In the genomic region with DNA sequence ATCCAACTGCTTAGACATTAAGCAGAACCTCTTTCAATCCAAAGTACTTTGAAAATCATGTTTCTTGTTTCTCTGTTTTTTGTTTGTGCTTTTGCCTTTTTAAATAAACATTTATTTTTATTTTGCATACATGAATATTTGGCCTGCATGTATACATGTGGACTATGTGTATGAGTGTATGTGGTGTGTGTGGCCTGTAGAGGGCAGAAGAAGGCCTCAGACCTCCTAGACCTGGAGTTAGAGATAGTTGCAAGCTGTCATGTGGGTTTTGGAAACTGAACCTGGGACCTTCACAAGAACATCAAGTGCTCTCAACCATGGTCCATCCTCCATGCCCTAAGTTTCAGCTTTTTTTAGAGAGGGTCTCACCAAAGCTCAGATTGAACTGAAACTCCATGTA, we compare ENCODE assay signal across 13 mouse cellular contexts. TPM values are rescaled to one million over a fixed set of nuclear protein-coding genes. Genes with fewer than 3 reads are reported as not detected.
A peak's percentile ranks its signal among the peaks of the same experiment; 100 is the strongest.
DNase-seq lines count a peak whose midpoint lies in the region; ATAC-seq and TF ChIP-seq lines count a peak whose summit lies in the region.
"Had no signal": no experiment of that assay in that cellular context is flagged by ENCODE, and none has a peak within 500 bp of the region (broad histone marks: within the 10 kb centered on the region; RNA-seq: fewer than 3 reads in every experiment).

No protein-coding gene starts in this region.

- TF ChIP-seq CTCF in liver, adult 2 months (IDR thresholded peaks at IDR 0.05; ENCODE audit: low read depth, low read length): peak; percentile 25; the same call in 1 of the 2 replicates

- H3K79me2 ChIP-seq in liver, adult 2 months (ENCODE audit: control insufficient read depth, insufficient read depth, low read length): no peaks in the 10 kb centered on the region

- no peaks in the 10 kb centered on the region for H3K9me3 ChIP-seq in liver, embryonic 12.5 days (replicated peaks)
- H3K9me3 ChIP-seq: heart, embryonic 10.5 days; hindbrain, embryonic 12.5 days; limb, embryonic 10.5 days had no signal

- no peak overlapping the region for H3K4me2 ChIP-seq in liver, embryonic 12.5 days
- H3K4me2 ChIP-seq: hindbrain, embryonic 12.5 days had no signal

- no peaks in the 10 kb centered on the region for H3K36me3 ChIP-seq in liver, adult 2 months (ENCODE audit: control insufficient read depth, insufficient read depth, low read length)
- peaks cover 71% of the 10 kb centered on the region for H3K36me3 ChIP-seq in liver, embryonic 12.5 days

- H3K4me1 ChIP-seq in liver, adult 2 months (ENCODE audit: control insufficient read depth, insufficient read depth, low read length): peaks cover 2% of the 10 kb centered on the region; the same call in 1 of the 2 replicates
- peaks cover 8% of the 10 kb centered on the region for H3K4me1 ChIP-seq in liver, embryonic 12.5 days
- H3K4me1 ChIP-seq: heart, embryonic 10.5 days; limb, embryonic 10.5 days had no signal

- H3K4me3 ChIP-seq in liver, adult 2 months (ENCODE audit: insufficient read depth, low read depth, low read length): no peak overlapping the region
- H3K4me3 ChIP-seq in liver, embryonic 12.5 days: no peak overlapping the region
- H3K4me3 ChIP-seq: heart, embryonic 10.5 days; hindbrain, embryonic 12.5 days; limb, embryonic 10.5 days had no signal

- no peak overlapping the region for H3K9ac ChIP-seq in liver, adult 2 months (ENCODE audit: low read depth, low read length)
- no peak overlapping the region for H3K9ac ChIP-seq in liver, embryonic 12.5 days
- H3K9ac ChIP-seq: hindbrain, embryonic 12.5 days had no signal

- TF ChIP-seq POLR2A in liver, adult 2 months (IDR thresholded peaks at IDR 0.05; ENCODE audit: extremely low read depth, insufficient read depth, low read length): no peak

- no peak for ATAC-seq in liver, embryonic 12.5 days
- peak; percentile 70 for ATAC-seq in megakaryocyte progenitor cell, adult 5-6 weeks (replicated peaks; ENCODE audit: poor library complexity)

- no peaks in the 10 kb centered on the region for H3K27me3 ChIP-seq in liver, adult 2 months (ENCODE audit: control insufficient read depth, insufficient read depth, low read length)
- no peaks in the 10 kb centered on the region for H3K27me3 ChIP-seq in liver, embryonic 12.5 days (replicated peaks)
- H3K27me3 ChIP-seq: hindbrain, embryonic 12.5 days had no signal

- DNase-seq in liver, adult 2 months (ENCODE audit: extremely low read depth, low read depth, low spot score): peak; percentile 47
- peak; percentile 22 for DNase-seq in CD4-positive helper T cell, adult 2 months (ENCODE audit: low read depth, low spot score)
- peak; percentile 8 for DNase-seq in NIH3T3 (ENCODE audit: low read depth)
- DNase-seq in urinary bladder, postnatal 36 days (ENCODE audit: low spot score in 2 of 2): no peak
- no peak for DNase-seq in layer of hippocampus, postnatal 14 days (ENCODE audit: low spot score in 2 of 2)
- DNase-seq: cerebellum, adult 9-10 months; lung, postnatal 4 days; spleen, adult 18-20 months had no signal

- no peak overlapping the region for H3K27ac ChIP-seq in liver, adult 2 months (replicated peaks; ENCODE audit: insufficient read depth, low read depth, low read length)
- no peak overlapping the region for H3K27ac ChIP-seq in liver, embryonic 12.5 days
- H3K27ac ChIP-seq: heart, embryonic 10.5 days; hindbrain, embryonic 12.5 days; limb, embryonic 10.5 days had no signal

RNA-seq across cellular contexts. Expression of gene Trip4, which starts 5.2 kb away (rescaled TPM):
- 30.9 and 33.6 TPM in 2 replicates for total RNA-seq in liver, adult 2 months (2014; rRNA removed)
- 6.4 and 7.2 TPM in 2 replicates for polyA plus RNA-seq in liver, adult 2 months (2012; rRNA removed)
- polyA plus RNA-seq in liver, embryonic 12.5 days (2016; fragmentation: Nextera tagmentation; extraction: Ambion mirVana): 17.4 and 18.3 TPM in 2 replicates
- 15.1 and 17.0 TPM in 2 replicates for total RNA-seq in megakaryocyte progenitor cell, adult 5-6 weeks (2015)
- total RNA-seq in megakaryocyte progenitor cell, adult 5-6 weeks (2017): 18.4 and 21.1 TPM in 2 replicates
- total RNA-seq in layer of hippocampus, postnatal 14 days (2021): 10 to 100 TPM; 39.5 to 42.6 TPM

RNA-seq across cellular contexts. Expression of gene Csnk1g1, which starts 5.3 kb away (rescaled TPM):
- 5.3 and 5.8 TPM in 2 replicates for total RNA-seq in liver, adult 2 months (2014; rRNA removed)
- 0.77 and 1.6 TPM in 2 replicates for polyA plus RNA-seq in liver, adult 2 months (2012; rRNA removed)
- 7.1 and 7.4 TPM in 2 replicates for polyA plus RNA-seq in liver, embryonic 12.5 days (2016; fragmentation: Nextera tagmentation; extraction: Ambion mirVana)
- 18.9 and 26.5 TPM in 2 replicates for total RNA-seq in megakaryocyte progenitor cell, adult 5-6 weeks (2015)
- 8.7 and 15.6 TPM in 2 replicates for total RNA-seq in megakaryocyte progenitor cell, adult 5-6 weeks (2017)
- total RNA-seq in layer of hippocampus, postnatal 14 days (2021): 10 to 100 TPM; 45.4 to 46.0 TPM

RNA-seq across cellular contexts. Expression of gene Pclaf, which starts 13.4 kb away (rescaled TPM):
- 0.28 and 0.94 TPM in 2 replicates for total RNA-seq in liver, adult 2 months (2014; rRNA removed)
- 0.09 TPM in 1 of 2 replicates, not detected in the other for polyA plus RNA-seq in liver, adult 2 months (2012; rRNA removed)
- polyA plus RNA-seq in liver, embryonic 12.5 days (2016; fragmentation: Nextera tagmentation; extraction: Ambion mirVana): 126 TPM in 2 replicates
- 90.5 and 107 TPM in 2 replicates for total RNA-seq in megakaryocyte progenitor cell, adult 5-6 weeks (2015)
- total RNA-seq in megakaryocyte progenitor cell, adult 5-6 weeks (2017): 256 and 269 TPM in 2 replicates
- 1 to 10 TPM; 1.5 to 3.7 TPM for total RNA-seq in layer of hippocampus, postnatal 14 days (2021)

Comparison
In these comparisons a context has a peak if more than half of its experiments do, and no peak if none do; other contexts are left out.
1. DNase-seq: peak in liver, adult 2 months (single experiment), CD4-positive helper T cell, adult 2 months (single experiment) and NIH3T3 (single experiment); none in urinary bladder, postnatal 36 days (0 of 2) and layer of hippocampus, postnatal 14 days (0 of 2).
2. RNA of gene Pclaf, which starts 13.4 kb away (total RNA-seq): 90.5 to 269 TPM in megakaryocyte progenitor cell, adult 5-6 weeks; 1.5 to 3.7 TPM in layer of hippocampus, postnatal 14 days and 0.28 to 0.94 TPM in liver, adult 2 months; every median in the first group is over 10 times any median in the second.